ENCODE assay signal across 24 mouse cellular contexts in genomic region chr12:80824202-80824601, GRCm38 (mm10). TPM values are rescaled to one million over a fixed set of nuclear protein-coding genes. Genes with fewer than 3 reads are reported as not detected.
DNase-seq lines count a peak whose midpoint lies in the region; ATAC-seq and TF ChIP-seq lines count a peak whose summit lies in the region.
"Had no signal": no experiment of that assay in that cellular context is flagged by ENCODE, and none has a peak within 500 bp of the region (broad histone marks: within the 10 kb centered on the region; RNA-seq: fewer than 3 reads in every experiment).

No protein-coding gene starts in this region.

- TF ChIP-seq POLR2A in heart, adult 2 months (IDR thresholded peaks at IDR 0.05; ENCODE audit: insufficient read depth, low read depth, low read length), result no peak

- peak; percentile 71 for ATAC-seq in frontal cortex, adult (ENCODE audit: low TSS enrichment)
- ATAC-seq in midbrain, embryonic 11.5 days (ENCODE audit: low FRiP score), result no peak
- no peak for ATAC-seq in midbrain, embryonic 16.5 days
- ATAC-seq: activated CD4-positive, CD25-positive, alpha-beta regulatory T cell, adult 4 months; forebrain, embryonic 14.5 days; forebrain, postnatal 0 days; hindbrain, postnatal 0 days; inflammation-experienced regulatory T-cells, adult 6 months; intestine, embryonic 16.5 days had no signal

- H3K36me3 ChIP-seq in heart, adult 2 months (ENCODE audit: control insufficient read depth, insufficient read depth, low read length), result peaks cover 79% of the 10 kb centered on the region
- H3K36me3 ChIP-seq in midbrain, embryonic 11.5 days (ENCODE audit: control insufficient read depth, insufficient read depth, low read length), result no peaks in the 10 kb centered on the region
- no peaks in the 10 kb centered on the region for H3K36me3 ChIP-seq in midbrain, embryonic 16.5 days (ENCODE audit: control insufficient read depth, insufficient read depth, low read length)
- H3K36me3 ChIP-seq: embryonic facial prominence, embryonic 12.5 days; embryonic facial prominence, embryonic 15.5 days had no signal

- H3K79me2 ChIP-seq in heart, adult 2 months (replicated peaks; ENCODE audit: control insufficient read depth, insufficient read depth, low read length), result peaks cover 8% of the 10 kb centered on the region

- H3K27ac ChIP-seq in heart, adult 2 months, result peak overlapping the region; percentile 42
- H3K27ac ChIP-seq in midbrain, embryonic 11.5 days (ENCODE audit: low read depth, low read length), result no peak overlapping the region
- no peak overlapping the region for H3K27ac ChIP-seq in midbrain, embryonic 16.5 days (ENCODE audit: low read length)
- H3K27ac ChIP-seq: embryonic facial prominence, embryonic 12.5 days; embryonic facial prominence, embryonic 15.5 days; hindbrain, embryonic 14.5 days; hindbrain, postnatal 0 days had no signal

- H3K4me1 ChIP-seq in heart, adult 2 months (ENCODE audit: control insufficient read depth, insufficient read depth, low read length), result peaks cover 40% of the 10 kb centered on the region
- H3K4me1 ChIP-seq in midbrain, embryonic 11.5 days (ENCODE audit: control insufficient read depth, insufficient read depth, low read length), result no peaks in the 10 kb centered on the region
- peaks cover 9% of the 10 kb centered on the region for H3K4me1 ChIP-seq in midbrain, embryonic 16.5 days (ENCODE audit: control insufficient read depth, insufficient read depth, low read length)
- H3K4me1 ChIP-seq: embryonic facial prominence, embryonic 12.5 days had no signal

- TF ChIP-seq EP300 in heart, adult 2 months (IDR thresholded peaks at IDR 0.05; ENCODE audit: insufficient read depth, low read depth, low read length), result no peak

- H3K4me3 ChIP-seq in heart, adult 2 months, result no peak overlapping the region
- H3K4me3 ChIP-seq in midbrain, embryonic 11.5 days (ENCODE audit: low read depth, low read length), result no peak overlapping the region
- no peak overlapping the region for H3K4me3 ChIP-seq in midbrain, embryonic 16.5 days (ENCODE audit: low read depth, low read length)
- H3K4me3 ChIP-seq: embryonic facial prominence, embryonic 12.5 days; embryonic facial prominence, embryonic 15.5 days had no signal

- no peak overlapping the region for H3K4me2 ChIP-seq in midbrain, embryonic 11.5 days
- H3K4me2 ChIP-seq in midbrain, embryonic 16.5 days (ENCODE audit: low read length), result no peak overlapping the region
- H3K4me2 ChIP-seq: embryonic facial prominence, embryonic 12.5 days; embryonic facial prominence, embryonic 15.5 days; heart, embryonic 11.5 days; hindbrain, embryonic 14.5 days had no signal

- DNase-seq in frontal cortex, postnatal 10 days (ENCODE audit: low spot score in 2 of 2), result no peak
- DNase-seq in heart, adult 2 months, result no peak
- DNase-seq in heart, postnatal 4 days, result no peak
- DNase-seq in midbrain, embryonic 11.5 days (ENCODE audit: low spot score, missing footprints), result peak; percentile 70
- DNase-seq: adrenal gland, postnatal 10 days; adrenal gland, postnatal 36 days; cerebellum, adult 11 months; cerebellum, adult 2 months; cerebellum, adult 9-11 months; cerebellum, postnatal 25 days; forebrain, postnatal 0 days; gastrocnemius, postnatal 14 days; heart, postnatal 36 days had no signal

- intact Hi-C loops in heart, adult 2 months (cut with DNase I), result no loop called here

- no peaks in the 10 kb centered on the region for H3K27me3 ChIP-seq in heart, adult 2 months (ENCODE audit: control insufficient read depth, insufficient read depth, low read length)
- H3K27me3 ChIP-seq in midbrain, embryonic 11.5 days (ENCODE audit: control insufficient read depth, insufficient read depth, low read length), result no peaks in the 10 kb centered on the region
- H3K27me3 ChIP-seq in midbrain, embryonic 16.5 days (ENCODE audit: control insufficient read depth, insufficient read depth, low read depth, low read length), result no peaks in the 10 kb centered on the region
- H3K27me3 ChIP-seq: embryonic facial prominence, embryonic 12.5 days; embryonic facial prominence, embryonic 15.5 days had no signal

- no peak for TF ChIP-seq CTCF in heart, adult 2 months (IDR thresholded peaks at IDR 0.05)

- H3K9me3 ChIP-seq in midbrain, embryonic 11.5 days (ENCODE audit: control insufficient read depth, low read length), result no peaks in the 10 kb centered on the region
- H3K9me3 ChIP-seq in midbrain, embryonic 16.5 days (replicated peaks; ENCODE audit: control insufficient read depth, low read length, poor library complexity, severe bottlenecking), result no peaks in the 10 kb centered on the region
- H3K9me3 ChIP-seq: embryonic facial prominence, embryonic 12.5 days; embryonic facial prominence, embryonic 15.5 days had no signal

- no peak overlapping the region for H3K9ac ChIP-seq in heart, adult 2 months (ENCODE audit: low read depth, low read length)
- no peak overlapping the region for H3K9ac ChIP-seq in midbrain, embryonic 11.5 days (ENCODE audit: low read length)
- H3K9ac ChIP-seq in midbrain, embryonic 16.5 days (ENCODE audit: low read depth, low read length), result no peak overlapping the region
- H3K9ac ChIP-seq: embryonic facial prominence, embryonic 12.5 days; embryonic facial prominence, embryonic 15.5 days; forebrain, postnatal 0 days; hindbrain, embryonic 14.5 days had no signal

- 23% methylated on average over 1 of the region's 1 CpGs for WGBS in heart, adult 2 months
- WGBS in midbrain, embryonic 11.5 days, result 81% methylated on average over 1 of the region's 1 CpGs
- WGBS in midbrain, embryonic 16.5 days, result 100% methylated on average over 1 of the region's 1 CpGs

RNA-seq across cellular contexts. Expression of gene Susd6, which starts 33.9 kb away (rescaled TPM):
- total RNA-seq in heart, adult 2 months (2021), result 10 to 100 TPM; 67.4 to 78.6 TPM
- 50.1 and 75.8 TPM in 2 replicates for polyA plus RNA-seq in heart, adult 2 months (2012; rRNA removed)
- 10 to 100 TPM; 46.3 to 49.6 TPM for total RNA-seq in heart, postnatal 4 days (2021)
- 18.4 and 19.0 TPM in 2 replicates for polyA plus RNA-seq in midbrain, embryonic 11.5 days (2014; fragmentation: Nextera tagmentation; extraction: Ambion mirVana)
- 10.4 and 11.0 TPM in 2 replicates for polyA plus RNA-seq in midbrain, embryonic 16.5 days (2015; fragmentation: Nextera tagmentation; extraction: Ambion mirVana)
